Mouse (Mus musculus): ENCODE measurements at regions not wholly inside any gene's neighbourhood (a gene's known extent, or its start where the extent isn't known, plus 50 kb on each side); places are given as distances from the start of the nearest gene placed in this dataset.

DNA sequence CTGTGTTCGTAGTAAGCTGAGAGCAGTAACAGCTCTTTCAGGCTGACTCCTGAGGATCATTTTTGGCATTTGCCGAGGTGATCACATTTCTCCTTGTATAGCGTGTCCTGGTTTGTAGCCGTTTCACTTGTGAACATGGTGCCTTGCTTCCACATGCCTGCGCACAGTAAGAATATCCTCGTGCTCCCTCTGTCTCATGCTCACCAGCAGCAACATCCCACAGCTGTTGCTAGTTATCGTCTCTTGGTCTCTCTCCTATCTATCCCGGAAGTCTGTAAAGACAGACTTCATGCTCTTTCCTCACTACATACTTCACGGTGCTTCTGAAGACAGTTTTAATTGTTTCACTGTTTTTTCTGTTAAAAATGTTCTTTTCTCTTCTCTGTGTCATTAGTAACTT is 331.7 kb upstream of the Tmc3 start:
- no peak for DNase-seq (ENCODE audit: low spot score)

DNA sequence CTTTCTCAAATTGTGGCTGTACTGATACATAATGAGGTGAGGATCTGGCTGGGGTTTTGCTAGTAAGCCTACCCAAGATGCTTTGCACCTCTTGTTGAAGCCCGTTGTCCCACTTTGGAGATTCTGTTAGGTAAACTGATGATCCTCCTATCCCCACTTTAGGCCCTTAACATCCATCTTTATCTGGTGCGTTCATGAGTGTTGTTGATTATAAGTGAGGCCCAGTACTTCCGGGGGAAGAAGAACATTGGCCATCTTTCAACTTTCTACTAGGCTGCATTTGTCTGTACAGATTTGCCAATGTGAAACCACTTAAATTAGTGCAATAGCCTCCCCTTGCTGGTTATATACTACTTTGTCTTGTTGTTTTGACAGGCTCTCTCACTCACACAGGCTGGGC is 331.3 kb upstream of the Tmc3 start:
- DNase-seq (ENCODE audit: low spot score): no peak

DNA sequence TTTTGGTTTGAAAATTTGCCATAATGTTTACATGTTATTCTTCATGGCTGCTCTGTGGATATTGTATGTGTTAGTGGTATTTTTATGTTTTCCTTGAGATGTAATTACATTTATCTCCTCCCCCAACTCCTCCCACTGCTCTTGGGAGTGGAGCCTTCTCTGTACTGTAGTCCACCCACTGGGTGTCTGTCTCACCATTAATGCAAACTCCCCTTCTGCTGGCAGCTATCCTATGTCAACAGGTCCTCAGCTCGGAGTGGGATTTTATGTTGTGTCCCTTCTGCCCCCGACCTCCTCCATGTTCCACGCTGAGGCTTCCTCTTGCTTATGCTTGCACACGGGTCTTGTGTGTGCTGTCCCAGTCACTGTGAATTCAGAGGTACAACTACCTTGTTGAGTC is 330.3 kb upstream of the Tmc3 start:
- no peak for DNase-seq (ENCODE audit: low spot score)

DNA sequence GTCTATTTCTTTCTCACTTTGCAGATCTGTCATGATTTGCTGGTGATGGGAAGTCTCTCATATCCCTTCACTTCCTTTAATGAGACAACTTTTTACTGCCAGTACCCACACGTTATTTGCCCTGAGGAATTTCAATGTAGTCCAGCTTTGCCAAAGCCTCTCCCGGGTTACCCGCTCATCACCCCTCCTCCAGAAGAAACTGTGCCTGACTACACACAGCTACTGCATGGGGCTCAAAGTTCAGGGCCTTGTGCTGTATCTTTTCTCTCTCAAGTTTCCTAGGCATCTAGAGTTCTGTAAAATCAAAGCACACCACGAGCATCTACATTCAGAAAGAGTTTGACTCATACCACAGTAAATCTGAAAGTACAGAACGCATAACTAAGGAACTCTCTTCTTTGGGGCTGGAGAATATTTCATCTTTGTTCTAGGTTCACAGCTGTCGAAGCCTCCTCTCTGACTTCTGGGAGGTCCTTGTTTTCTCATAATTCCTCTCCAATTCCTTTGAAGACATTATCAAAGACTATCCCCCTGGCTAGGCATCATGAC is 328.4 kb upstream of the Tmc3 start:
- DNase-seq (ENCODE audit: low spot score): no peak

DNA sequence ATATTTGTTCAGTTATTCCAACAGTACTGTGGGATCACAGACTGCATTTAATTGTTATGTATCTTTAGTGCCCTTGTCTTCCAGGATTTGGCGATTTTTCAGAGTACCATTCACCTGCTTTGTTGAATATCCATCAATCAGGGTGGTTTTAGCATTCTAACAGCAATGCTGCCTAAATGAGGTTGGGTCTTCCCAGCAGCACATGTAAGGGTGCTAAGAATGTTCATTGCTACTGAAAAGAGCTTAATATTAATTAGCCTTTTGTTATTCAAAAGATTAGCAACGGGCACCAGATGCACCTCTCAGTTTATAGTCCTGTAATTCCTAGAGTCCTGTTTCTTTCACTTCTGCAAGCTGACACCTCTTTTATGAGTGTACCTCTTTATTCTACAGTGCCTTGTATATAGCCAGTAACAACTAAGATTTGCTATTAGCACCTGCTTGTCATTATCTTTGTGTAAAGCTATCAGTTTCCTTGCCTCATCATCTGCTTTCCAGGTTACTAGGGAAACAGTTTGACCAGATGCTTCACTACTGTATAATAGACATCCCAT is 326.3 kb upstream of the Tmc3 start:
- DNase-seq (ENCODE audit: low spot score): no peak

DNA sequence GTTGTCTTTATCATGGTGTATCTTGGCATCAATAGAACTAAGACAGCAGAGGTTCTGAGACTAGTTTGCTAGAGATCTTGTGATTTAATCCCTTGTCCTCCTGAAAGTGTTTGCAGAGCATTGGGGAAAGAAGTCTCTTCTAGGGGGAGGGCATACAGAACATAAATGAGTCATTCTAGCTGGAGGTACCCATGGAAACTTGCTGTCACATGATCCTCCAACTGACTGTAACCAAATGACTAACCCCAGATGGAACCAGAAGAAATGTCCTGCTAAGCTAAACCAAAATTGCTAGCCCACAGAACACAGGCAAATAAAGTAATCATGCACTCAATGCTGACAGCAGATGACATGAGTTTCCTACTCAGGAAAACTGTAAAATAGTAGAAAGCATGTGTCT is 323.2 kb upstream of the Tmc3 start:
- DNase-seq (ENCODE audit: low spot score): no peak

DNA sequence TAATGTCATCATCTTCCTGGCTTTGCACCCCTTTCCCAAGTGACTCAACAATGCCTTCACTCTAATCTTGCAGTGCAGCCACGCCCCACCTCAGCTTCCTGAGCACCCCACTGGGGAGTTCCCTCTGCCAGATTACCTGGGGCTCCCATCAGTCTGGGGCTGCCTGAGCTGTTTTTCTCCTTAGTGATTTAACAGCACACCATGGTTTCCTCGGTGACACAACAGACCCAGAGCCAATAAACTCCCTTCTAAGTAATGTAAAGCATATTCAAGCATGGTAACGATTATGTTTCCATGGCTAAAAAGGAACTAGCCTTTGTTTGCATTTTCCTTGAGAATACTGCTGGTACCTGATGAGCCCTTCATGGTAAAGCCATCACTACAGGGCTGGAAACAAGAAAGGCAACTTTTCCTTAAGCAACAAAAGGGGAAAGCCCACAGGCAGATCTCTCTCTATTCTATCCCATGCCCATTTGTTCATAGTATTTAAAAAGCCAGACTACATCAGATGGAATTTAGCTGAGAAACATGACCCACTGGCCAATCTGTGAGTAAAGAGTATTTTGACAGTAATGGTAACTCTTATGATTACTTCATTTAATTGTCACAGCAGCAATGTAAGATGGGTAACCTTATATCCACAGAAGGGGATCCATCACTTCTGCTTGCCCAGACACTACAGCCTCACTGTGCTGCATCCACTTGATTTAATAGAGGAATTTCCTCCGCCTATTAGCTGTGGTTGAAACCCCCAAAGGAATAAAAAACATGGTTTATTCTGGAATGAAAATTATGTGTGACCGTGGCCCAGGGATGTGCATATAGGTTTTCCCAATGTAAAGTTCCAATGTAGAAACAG is 294.6 kb upstream of the Tmc3 start:
- no peak for DNase-seq (ENCODE audit: low spot score)

DNA sequence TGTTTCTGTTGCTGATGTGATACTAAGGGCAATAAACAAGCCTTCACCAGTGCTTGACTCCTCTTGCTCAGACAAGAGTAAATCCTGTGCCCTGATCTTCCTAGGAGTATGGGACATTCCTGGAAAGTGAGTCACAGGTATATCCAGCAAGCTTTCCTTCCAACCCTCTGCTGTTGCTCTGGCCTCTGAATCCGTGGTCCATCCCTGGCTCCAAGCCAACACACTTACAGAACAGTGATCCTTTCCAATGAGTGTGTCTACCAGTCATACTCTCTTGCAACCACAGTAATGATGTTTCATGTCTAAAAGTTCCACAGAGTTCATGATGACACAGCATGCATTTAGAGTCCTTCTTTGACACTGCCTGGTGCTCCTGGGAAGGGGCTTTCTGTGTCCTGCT is 277.6 kb upstream of the Tmc3 start:
- DNase-seq (ENCODE audit: low spot score): no peak

DNA sequence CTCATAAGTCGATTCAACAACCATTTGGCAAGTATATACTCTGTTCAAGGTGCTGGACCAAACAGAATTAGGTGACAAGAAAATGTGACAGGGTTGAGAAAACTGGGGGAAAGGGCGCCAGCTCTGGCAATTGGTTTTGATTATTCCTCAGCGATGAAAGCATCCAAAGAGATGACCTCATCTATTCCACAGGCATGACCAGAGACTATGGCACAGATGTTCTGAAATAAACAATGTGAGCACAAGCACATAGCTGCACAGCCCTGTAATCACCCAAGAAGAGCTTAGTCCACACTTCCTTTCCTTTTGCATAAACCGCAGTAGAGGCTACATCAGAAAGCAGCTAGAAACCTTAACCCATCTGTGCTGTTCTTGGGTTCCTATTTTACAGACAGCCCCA is 272.6 kb upstream of the Tmc3 start:
- no peak for DNase-seq (ENCODE audit: low spot score)

DNA sequence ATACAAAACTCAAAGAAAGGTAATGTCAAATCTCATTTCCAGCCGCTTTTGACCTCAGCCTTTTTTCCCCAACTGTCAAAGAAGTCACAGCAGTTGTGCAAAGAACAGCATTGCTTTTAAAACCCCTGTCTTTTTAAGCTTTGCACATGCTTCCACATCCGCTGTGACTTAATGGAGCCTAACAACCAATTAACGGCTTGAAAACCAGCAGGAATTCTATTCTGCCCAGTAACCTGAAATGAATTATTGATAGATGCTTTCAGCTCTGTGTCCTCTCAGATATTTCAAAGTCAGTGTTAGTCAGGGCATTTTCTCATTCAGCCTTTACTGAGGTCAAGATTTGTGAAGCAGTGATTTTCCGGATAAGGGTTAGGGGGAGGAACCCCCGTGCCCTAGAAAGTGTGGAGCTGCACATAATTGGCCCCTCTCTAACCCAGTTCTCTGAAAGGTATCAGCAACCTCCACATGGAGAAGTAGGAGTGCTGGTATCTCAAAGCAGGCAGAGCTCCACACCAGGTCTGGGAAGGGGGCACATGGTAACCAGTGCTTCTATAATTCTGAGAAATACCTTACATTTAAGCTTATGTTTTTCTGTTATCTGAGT is 254.8 kb upstream of the Tmc3 start:
- no peak for DNase-seq (ENCODE audit: low spot score)

DNA sequence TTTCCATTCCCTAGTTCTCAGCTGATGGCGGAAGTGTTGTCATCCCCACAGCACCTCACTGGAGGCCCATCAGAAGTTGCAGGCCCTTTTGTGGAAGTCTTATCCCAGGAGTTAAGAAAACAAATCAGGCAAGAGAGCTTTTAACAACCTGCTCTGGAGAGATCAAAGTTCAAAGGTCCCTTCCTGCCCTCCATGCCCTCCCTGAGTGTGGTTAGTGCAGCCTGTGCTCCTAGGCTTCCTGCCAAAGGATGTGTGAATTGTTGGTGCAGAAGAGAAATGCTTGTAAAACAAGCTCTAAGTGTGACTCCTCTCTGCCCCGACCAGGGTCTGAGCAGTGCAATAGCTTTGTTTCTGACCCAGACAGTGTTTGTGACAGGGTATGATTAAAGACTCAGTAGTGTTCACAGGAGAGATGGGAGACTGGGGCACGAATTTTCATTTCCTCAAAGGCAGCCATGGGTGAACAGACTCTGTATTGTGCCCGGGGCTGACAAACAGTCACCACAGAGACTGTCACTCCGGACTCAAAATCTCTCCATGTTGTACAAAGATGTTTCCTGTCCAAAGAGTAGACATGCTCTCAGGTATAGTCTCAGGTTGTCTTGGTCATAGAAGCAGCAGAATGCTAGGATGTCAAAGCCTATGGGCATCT is 237.5 kb upstream of the Tmc3 start:
- DNase-seq (ENCODE audit: low spot score): peak; percentile 31

DNA sequence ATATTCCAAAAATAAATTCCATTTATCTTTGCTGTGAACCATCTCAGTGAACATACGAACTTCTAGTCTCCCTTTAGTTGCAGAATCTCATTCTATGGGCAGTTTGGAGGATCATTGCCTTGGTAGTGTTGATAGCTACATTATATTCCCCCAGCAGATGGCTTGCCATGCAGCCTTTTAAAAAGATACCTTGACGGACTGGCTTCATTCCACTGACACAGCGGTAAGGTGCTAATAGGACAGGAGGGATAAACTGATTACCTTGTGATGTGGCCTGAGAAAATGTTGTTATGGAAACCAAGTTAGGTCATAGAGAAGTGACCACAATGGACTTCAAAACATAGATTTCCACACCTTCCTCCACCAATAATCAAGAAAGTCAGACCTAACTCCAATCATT is 215.5 kb upstream of the Tmc3 start:
- DNase-seq (ENCODE audit: low spot score): no peak

DNA sequence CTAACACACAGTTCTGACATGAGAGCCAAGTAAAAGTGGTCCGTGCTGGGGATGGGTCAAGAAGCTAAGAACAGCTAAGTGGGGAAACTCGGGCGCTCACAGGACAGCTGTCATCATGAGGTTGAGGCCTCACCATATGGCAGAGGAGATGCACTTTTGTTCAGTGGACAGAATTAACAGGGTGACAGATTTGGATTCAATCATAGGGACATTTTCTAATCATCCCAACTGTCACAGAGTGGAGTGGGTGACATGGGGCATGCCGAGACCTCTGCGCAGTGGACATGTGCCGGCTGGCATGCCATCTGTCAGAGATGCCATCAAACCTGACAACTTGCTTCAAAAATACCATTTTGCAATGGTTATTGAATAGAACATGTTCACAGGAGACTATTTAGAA is 215.1 kb upstream of the Tmc3 start:
- DNase-seq (ENCODE audit: low spot score): no peak

DNA sequence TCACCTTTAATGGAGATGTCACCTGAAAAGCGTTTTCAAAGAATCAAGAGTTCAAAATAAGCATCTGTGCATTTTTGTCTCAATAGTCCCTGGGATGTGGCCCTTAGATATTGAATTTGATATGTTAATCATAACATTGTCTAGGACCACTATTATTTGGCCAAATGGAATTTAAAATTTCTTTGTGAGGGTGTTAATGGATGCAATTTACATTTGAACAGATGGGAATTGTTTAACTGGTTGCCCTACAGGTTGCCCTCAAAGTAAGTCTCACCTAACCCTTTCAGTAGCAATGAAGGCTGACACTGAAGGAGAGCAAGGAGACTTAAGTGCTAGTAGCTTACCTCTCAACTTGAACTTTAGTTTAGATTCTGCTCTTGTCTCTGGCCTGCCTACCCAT is 207.9 kb upstream of the Tmc3 start:
- no peak for DNase-seq (ENCODE audit: low spot score)

DNA sequence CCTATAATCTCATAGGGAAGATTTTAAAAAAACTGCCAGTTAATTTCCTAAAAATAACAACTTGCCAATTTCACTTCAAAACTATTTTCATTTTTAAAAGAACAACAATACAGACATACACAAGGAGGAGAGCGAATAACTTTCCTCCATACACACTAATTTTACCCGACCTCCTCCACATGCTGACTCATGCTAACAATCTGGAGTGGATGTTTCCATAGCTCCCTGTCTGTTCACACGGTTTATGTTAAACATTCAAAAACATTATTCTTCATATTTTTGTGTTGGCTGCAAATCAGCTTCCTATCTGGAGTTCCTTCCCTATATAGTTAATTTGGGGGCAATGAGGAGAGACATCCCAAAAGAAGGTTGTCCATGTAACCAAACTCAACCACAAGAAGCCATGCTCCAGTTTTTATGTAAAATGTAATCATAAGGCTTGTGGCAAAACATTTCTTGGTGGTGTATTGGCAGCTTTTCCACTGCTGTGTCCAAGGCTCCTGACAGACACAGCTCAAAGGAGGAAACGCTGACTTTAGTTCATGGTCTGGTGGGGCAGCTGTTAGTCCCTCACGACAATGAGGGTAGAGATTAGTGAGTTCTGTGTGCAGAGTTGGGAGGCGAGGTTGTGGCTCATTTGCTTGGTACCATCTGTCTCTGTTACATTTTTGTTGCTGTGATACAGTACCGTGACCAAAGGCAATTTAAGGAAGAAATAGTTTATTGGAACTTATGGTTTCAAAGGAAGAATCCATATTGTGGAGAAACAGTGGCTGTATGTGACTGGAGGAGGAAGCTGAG is 203.1 kb upstream of the Tmc3 start:
- DNase-seq (ENCODE audit: low spot score): no peak

DNA sequence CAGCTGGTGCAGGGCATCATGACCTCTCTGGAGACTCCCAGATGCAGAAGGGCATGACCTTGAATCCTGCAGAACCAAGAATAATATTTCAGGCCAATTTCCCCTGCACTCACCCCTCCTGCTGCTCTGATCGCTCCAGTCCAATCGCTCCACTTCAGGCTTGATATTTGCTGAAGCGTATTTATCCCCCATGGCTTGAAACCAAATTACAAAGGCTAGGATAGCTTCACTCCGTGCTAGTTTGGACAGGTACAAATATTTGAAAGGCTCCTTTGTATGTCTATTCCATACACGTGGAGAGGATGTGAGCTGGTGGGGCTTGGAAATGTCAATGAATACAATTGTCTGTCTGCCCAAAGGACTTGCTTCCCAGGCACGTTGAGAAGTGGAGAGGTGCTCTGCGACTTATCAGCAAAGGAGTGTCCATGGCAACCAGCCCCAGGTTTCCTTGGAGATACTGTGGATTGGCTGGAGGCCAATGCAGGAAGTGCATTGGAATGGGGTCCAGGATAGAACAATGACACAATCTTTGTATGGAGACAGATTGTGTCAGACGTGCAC is 201.8 kb upstream of the Tmc3 start:
- DNase-seq (ENCODE audit: low spot score): peak; percentile 64

DNA sequence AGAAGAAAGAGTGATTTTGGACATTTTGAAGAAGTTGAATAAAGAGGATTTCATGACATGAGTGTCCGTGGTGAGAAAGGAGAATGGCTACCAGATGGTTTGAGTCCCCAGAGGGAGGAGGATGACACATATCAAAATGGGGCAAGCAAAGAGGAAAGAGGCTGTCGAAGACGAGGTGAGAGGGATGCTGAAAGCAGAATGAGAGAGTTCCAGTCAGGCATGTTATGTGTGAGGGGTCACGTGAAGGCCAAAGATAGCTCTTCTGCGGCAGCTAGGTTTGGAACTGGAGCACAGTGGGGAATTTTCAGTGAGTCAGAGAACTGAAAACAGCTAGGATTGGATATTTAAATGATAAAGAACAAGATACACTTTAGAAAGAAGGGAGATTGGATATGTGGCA is 193.3 kb upstream of the Tmc3 start:
- no peak for DNase-seq (ENCODE audit: low spot score)

DNA sequence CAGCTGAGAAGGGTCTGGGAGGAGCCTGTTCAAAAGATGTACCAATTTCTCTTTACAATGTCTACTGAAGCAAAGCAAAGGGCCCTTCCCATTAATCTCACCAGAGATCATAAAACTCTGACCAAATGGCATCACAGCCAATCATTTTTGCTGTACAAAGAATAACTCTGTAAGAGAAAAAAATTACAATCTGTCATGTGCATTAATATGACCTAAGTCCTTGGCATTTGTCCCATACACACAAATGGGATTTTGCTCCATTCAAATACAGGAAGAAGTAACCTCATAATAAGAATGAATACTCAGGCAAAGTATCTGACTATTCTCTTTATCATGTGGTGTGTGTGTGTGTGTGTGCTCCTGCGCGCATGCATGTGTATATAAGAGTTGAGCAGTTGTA is 192.5 kb upstream of the Tmc3 start:
- DNase-seq (ENCODE audit: low spot score): no peak

DNA sequence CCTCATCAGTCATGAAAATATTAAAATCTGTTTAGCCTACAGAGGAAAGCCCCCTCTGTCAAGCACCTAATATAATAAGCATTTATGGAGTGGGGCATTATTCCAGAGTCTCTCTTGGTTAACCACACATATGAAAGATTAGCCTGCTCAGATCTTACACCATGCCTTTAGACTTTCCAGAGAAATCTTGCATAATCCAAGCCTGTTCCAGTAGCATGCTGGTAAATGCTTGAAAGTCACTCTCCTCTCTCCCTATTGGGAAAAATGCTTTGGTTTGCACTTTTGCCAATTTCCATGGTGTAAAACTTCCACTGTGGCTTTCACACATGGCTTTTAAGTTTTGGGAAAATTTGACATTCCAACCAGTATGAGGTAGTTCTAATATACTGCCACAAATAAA is 192.1 kb upstream of the Tmc3 start:
- no peak for DNase-seq (ENCODE audit: low spot score)

DNA sequence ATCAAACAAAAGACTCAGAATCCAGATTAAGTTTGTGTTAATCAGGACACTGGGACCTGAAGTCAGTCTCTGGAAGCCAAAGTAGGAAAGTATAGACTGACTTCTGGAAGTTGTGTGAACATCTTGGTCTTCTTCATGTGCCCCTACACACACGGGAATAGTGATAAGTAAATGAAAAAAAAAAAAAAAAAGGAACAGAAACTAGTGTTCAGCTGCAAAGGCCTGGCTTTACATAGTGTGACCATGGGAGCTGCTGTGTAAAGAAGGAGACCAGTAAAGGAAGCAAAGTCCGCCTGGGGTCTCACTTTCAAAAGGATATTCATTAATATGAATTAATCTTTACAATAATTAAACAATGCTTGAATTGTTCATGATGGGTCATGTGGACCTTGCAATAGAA is 190.6 kb upstream of the Tmc3 start:
- DNase-seq (ENCODE audit: low spot score): no peak

DNA sequence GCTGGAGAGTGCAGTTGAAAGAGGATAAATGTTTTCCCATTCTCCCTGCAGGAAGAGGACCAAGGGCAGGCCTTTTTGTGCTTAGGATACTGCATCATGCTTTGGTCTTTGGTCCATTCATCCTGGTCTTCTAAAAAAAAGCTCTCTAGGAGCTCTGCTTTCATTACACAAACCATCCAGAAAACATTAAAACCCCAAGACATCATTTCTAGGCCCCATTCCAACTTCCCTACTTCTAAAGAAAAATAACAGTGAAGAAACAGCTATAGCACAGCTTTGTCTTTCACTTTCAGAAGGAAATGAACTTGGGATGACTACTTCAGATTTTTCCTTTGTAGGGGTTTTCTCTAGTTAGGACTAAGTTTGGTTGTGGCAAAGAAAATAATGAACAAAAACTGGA is 185.1 kb upstream of the Tmc3 start:
- DNase-seq (ENCODE audit: low spot score): no peak

DNA sequence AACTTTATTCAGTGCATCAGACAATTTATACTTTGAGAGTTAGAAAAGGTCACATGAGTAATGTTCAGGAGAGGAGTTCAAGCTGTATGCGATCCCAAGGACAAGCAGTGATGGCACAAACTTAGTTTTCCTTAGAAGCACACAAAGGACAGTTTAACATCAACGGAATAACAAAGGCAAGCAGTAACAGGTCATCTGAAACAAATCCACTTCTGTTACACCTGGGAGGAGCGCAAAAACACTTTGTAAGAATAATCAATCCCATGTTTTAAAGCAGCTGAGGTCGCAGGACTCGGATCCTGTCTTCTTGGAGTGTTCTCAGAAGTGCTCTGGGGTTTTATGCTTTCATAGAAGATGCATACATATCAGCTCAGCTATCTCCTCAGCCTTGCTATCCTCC is 183.7 kb upstream of the Tmc3 start:
- DNase-seq (ENCODE audit: low spot score): no peak

All from embryo, embryonic 10 days (tissue).